Mouse (Mus musculus): Measurements from ENCODE around the gene Gtf2f1.

Gtf2f1 gene

GRCm38 (mm10) chr17:56975391-56975790 is 35.7 kb downstream of the Gtf2f1 start:
- DNase-seq (ENCODE audit: low read depth, low spot score) = no peak

DNA sequence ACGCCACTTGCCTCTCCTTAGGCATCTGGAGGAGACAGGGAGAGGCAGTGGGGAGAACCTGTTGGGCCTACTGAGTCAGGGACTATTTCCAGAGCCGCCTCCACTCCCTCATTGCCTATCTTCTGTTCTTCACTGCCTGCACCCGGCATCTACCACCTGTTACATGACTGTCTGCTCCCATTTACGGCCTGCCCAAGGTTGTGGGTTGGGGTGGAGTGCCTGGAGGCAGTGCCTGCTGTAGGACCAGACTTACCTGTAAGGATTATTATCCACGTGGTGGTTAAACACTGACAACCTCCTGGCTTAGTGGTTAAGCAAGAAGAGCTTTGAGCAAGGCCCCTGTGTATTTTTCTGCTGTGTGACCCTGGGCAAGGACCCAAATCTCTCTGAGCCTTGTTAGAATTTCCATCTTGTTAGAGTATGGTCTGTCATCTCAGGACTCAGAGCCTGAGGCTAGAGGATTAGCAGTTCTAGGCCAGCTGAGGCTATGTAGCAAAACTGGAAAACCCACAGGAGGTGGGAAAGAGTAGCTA is 36.3 kb downstream of the Gtf2f1 start:
- DNase-seq (ENCODE audit: low read depth, low spot score) = no peak

DNA sequence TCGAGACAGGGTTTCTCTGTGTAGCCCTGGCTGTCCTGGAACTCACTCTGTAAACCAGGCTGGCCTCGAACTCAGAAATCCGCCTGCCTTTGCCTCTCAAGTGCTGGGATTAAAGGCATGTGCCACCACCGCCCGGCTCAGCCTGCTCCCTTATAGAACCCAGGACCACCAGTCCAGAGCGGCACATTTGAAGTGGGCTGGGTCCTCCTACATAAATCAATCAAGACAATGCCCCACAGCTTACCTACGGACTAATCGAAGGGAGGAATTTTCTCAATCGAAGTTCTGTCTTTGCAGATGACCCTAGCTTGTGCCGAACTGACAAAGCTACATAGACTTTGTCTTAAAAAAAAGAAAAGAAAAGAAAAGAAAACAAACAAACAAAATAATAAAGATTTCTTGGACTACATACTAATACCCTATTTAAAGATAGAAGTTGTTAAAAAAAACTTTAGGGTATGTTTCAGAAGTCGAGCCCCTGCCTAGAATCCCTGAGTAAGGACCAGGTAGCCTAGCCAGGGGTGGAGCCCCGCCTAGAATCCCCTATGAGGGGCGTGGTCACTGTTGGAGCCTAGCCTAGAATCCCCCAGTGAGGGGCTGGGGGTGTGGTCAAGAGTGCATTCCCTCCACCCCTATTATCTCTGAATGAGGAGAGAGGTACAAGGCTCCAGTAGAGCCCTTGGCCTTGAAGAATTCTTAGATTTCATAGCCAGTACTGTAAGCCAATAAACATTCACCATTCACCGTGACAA is 37.0 kb downstream of the Gtf2f1 start:
- no peak for DNase-seq (ENCODE audit: low read depth, low spot score)

- DNase-seq (ENCODE audit: low read depth, low spot score) = no peak
These were observed 41.0 kb downstream of the Gtf2f1 start for GRCm38 (mm10) chr17:56970081-56970480.

DNA sequence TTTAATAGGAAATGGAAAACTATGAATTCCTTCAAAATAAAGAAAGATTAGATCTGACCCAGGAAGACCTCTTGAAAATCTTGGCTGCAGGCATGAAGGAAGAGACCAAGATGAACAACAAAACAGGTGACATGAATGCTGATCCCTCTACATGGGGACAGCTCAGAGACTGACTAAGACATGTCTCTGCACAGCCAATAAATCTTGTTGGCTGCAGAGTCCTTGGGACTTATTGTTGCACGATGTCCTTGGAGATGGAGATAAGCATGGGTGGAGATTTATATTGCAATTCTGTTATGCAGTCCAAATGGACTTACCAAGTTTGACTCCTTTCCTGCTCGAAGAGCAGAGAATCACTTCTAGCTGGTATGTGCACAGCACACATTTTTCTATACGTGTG is 41.8 kb downstream of the Gtf2f1 start:
- no peak for DNase-seq (ENCODE audit: low read depth, low spot score)

GRCm38 (mm10) chr17:56963646-56964045 is 47.4 kb downstream of the Gtf2f1 start:
- DNase-seq (ENCODE audit: low read depth, low spot score) = no peak

DNA sequence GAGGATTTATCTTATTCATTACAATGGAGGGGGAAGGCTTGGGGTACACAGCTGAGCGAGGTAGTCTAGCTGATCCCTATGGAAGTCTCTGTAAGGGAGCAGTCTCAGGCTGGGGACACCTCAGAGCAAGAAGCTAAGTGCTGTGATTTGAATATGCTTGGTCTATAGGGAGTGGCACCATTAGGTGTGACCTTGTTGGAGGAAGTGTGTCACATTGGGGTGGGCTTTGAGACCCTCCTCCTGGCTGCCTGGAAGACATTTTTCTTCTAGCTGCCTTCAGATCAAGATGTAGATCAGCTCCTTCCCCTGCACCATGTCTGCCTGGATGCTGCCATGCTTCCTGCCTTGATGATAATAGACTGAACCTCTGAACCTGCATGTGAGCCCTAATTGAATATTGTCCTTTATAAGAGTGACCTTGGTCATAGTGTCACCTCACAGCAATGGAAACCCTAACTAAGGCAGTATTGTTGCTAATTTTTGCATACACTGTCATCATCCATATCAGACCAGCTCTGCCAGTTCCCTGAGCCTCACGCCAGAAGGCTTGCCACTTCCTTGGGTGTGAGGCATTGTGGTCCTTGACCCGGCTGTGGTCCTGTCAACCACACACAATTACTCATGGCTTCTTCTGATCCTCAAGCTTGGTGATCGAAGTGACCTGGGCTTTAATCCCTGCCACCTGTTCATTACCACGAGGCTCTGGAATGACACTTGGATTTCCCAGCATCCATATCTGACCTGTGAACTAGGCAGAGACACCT is 48.3 kb downstream of the Gtf2f1 start:
- DNase-seq (ENCODE audit: low read depth, low spot score) = no peak

DNA sequence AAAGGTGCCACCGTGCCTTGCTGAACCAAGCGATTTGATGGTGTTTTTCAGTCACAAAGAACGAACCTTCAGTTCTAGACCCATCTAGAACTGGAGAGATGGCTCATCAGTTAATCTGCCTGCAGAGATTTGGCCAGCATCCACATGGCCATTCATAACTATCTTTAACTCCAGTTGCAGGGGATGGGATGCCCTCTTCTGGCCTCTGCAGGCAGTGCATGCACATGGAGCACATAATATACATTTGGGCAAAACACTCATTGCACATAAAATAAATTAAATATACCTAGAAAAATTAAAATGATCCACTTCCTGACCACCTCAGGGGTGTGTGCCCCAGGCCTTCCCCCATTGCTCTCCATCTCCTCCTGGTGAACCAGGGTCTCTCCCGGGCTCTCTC is 49.2 kb downstream of the Gtf2f1 start:
- no peak for DNase-seq (ENCODE audit: low read depth, low spot score)

DNA sequence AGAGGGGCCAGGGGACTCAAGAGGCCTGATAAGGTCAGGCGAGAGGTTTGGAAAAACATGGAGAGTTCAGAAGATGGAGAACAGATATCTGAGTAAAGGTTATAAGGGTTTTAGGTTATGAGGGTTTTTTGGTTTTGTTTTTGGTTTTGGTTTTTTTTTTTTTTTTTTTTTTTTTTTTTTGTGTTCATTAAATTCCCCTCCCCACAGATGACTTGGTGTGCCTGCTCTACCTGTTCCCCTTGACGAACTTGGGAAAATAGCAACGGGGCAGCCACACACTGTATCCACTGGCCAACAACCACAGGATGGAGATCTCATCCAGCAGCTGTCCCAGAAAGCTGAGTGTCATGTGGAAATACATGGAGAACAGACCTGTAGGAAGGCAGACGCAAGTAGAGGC is 52.4 kb downstream of the Gtf2f1 start:
- no peak for DNase-seq (ENCODE audit: low read depth, low spot score)

DNA sequence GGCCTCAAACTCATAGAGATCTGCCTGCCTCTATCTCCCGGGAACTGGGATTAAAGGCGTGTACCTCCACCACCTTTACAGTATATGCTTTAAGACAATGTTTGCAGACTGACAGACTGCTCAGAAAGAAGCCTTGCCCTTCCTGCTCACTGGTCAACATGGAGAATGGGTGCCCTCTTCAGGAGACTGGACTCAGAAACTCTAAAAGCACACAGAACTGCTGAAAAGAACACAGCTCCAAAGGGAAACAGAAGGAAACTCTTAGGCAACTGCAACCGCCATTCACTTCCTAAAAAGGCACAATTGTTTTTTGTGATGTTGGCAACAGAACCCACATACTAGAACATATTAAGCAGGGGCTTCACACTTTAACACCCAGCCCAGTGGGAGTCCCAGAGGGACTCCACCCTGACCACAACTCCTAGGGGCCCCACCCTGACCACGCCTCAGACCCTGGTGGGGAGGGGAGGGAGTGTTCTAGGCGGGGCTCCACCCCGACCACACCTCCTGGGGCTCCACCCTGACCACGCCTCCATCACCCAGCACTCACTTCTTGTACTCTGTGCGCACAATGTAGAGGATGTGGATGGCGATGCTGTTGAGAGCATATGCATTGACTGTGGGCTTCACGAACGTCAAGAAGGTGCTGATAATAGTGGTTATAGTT is 53.2 kb downstream of the Gtf2f1 start:
- DNase-seq (ENCODE audit: low read depth, low spot score) = no peak

- DNase-seq (ENCODE audit: low read depth, low spot score) = no peak
These were observed 56.2 kb downstream of the Gtf2f1 start for GRCm38 (mm10) chr17:56954871-56955270.

Data from retina, adult 2 months (tissue).